Mouse (Mus musculus) layer of hippocampus, adult 8-10 months (tissue): ENCODE results near the gene Slc8a1. TPM values are rescaled to one million over a fixed set of nuclear protein-coding genes. Genes with fewer than 3 reads are reported as not detected.
A peak's percentile ranks its signal among the peaks of the same experiment; 100 is the strongest.

Experiments used
- DNase-seq, 2 experiments: peaks; one replicate each; pipeline ENCODE4 v3.0.0; 2022; ENCODE audit warnings: low spot score in 2 of 2
- total RNA-seq, 4 experiments: library from RNA; stranded (reverse); gene quantifications; 2 replicates each; pipeline ENCODE4 v1.2.4; 2022

Slc8a1 gene
- total RNA-seq, 4 experiments from 2014 or later = 280 to 313 (median 296) TPM

GRCm38 (mm10) chr17:81579728-81580425 is 158.3 kb downstream of the Slc8a1 start:
- no peak for DNase-seq

GRCm38 (mm10) chr17:81576893-81577292 is 161.3 kb downstream of the Slc8a1 start:
- DNase-seq = no peak

GRCm38 (mm10) chr17:81565634-81566372 is 172.4 kb downstream of the Slc8a1 start:
- no peak for DNase-seq

GRCm38 (mm10) chr17:81554052-81554734 is 184.0 kb downstream of the Slc8a1 start:
- DNase-seq = no peak

- DNase-seq = no peak
Observed at GRCm38 (mm10) chr17:81551856-81552635, 186.1 kb downstream of the Slc8a1 start.

- DNase-seq = no peak
Observed at GRCm38 (mm10) chr17:81550864-81551263, 187.3 kb downstream of the Slc8a1 start.

- no peak for DNase-seq
Observed at GRCm38 (mm10) chr17:81548016-81548415, 190.2 kb downstream of the Slc8a1 start.

GRCm38 (mm10) chr17:81546525-81546924 is 191.7 kb downstream of the Slc8a1 start:
- DNase-seq = no peak

GRCm38 (mm10) chr17:81546012-81546411 is 192.2 kb downstream of the Slc8a1 start:
- no peak for DNase-seq

- DNase-seq = no peak
Observed at GRCm38 (mm10) chr17:81544926-81545325, 193.3 kb downstream of the Slc8a1 start.

GRCm38 (mm10) chr17:81542313-81543185 is 195.6 kb downstream of the Slc8a1 start:
- peak; percentile 50 to 63 for DNase-seq

GRCm38 (mm10) chr17:81538163-81539160 is 199.7 kb downstream of the Slc8a1 start:
- DNase-seq = no peak

- no peak for DNase-seq
Observed at GRCm38 (mm10) chr17:81536093-81536492, 202.1 kb downstream of the Slc8a1 start.

GRCm38 (mm10) chr17:81529849-81530248 is 208.3 kb downstream of the Slc8a1 start:
- DNase-seq = no peak

GRCm38 (mm10) chr17:81528940-81529339 is 209.2 kb downstream of the Slc8a1 start:
- no peak for DNase-seq

- DNase-seq = no peak
Observed at GRCm38 (mm10) chr17:81526463-81526862, 211.7 kb downstream of the Slc8a1 start.

- no peak for DNase-seq
Observed at GRCm38 (mm10) chr17:81524826-81525225, 213.4 kb downstream of the Slc8a1 start.

GRCm38 (mm10) chr17:81523943-81524342 is 214.2 kb downstream of the Slc8a1 start:
- no peak for DNase-seq
